Mouse (Mus musculus): ENCODE results near the gene Raf1. TPM values are rescaled to one million over a fixed set of nuclear protein-coding genes. Genes with fewer than 3 reads are reported as not detected.

Gene Raf1
- total RNA-seq, 2 experiments from 2014 or later = 85.9 to 99.4 TPM

Other genes starting within 250 kb of the Raf1 start
- 10 to 100 TPM; 20.6 to 26.8 TPM for gene Tsen2, start 132.0 kb downstream of the Raf1 start, total RNA-seq (2021)
- gene Mkrn2os, start 84.1 kb downstream of the Raf1 start, total RNA-seq (2021) = not detected
- 10 to 100 TPM; 32.8 to 34.0 TPM for gene Mkrn2, start 74.7 kb downstream of the Raf1 start, total RNA-seq (2021)
- under 1 TPM; 0.40 to 0.71 TPM for gene Tmem40, start 85.8 kb upstream of the Raf1 start, total RNA-seq (2021)
- gene Cand2, start 97.9 kb upstream of the Raf1 start, total RNA-seq (2021) = 1 to 10 TPM; 3.1 to 3.2 TPM
- 100 to 1,000 TPM; 464 to 470 TPM for gene Rpl32, start 132.1 kb upstream of the Raf1 start, total RNA-seq (2021)
- 1 to 10 TPM; 4.0 to 4.7 TPM for gene Efcab12, start 161.8 kb upstream of the Raf1 start, total RNA-seq (2021)
- 1 to 10 TPM; 5.0 to 6.8 TPM for gene Mbd4, start 176.7 kb upstream of the Raf1 start, total RNA-seq (2021)
- 10 to 100 TPM; 31.6 to 35.3 TPM for gene Ift122, start 176.8 kb upstream of the Raf1 start, total RNA-seq (2021)